ENCODE assay signal across 8 mouse cellular contexts in the genomic region with DNA sequence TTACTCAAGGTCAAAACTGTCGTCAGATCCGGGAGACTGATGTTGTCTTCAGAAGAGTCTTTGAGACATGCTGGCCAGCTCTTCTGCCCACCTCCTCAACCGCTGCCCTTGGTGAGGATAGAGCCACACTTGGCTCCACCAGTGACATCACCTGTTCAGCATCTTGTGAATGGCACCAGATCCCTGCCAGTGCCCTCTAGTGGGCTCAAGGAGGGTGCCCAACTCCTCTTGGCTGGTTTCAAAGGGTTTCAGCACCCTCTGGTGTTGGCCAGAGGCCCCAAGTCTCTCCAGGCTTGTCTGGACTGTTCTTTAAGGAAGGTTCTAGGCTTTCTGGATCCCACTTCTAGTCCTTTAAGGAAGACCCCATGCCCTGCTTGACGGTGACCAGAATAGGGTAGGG. TPM values are rescaled to one million over a fixed set of nuclear protein-coding genes. Genes with fewer than 3 reads are reported as not detected.
DNase-seq lines count a peak whose midpoint lies in the region; ATAC-seq and TF ChIP-seq lines count a peak whose summit lies in the region.

No protein-coding gene starts in this region.

- whole genome bisulfite sequencing in cerebellum, adult 2 months: 40% methylated on average over 4 of the region's 4 CpGs
- 46% methylated on average over 4 of the region's 4 CpGs for WGBS in midbrain, embryonic 11.5 days
- 52% methylated on average over 4 of the region's 4 CpGs for WGBS in midbrain, embryonic 13.5 days
- WGBS in limb, embryonic 10.5 days: 54% methylated on average over 4 of the region's 4 CpGs

- no peak overlapping the region for H3K4me3 ChIP-seq in cerebellum, adult 2 months (replicated peaks; ENCODE audit: insufficient read depth, low read depth, low read length)
- H3K4me3 ChIP-seq in midbrain, embryonic 11.5 days (ENCODE audit: low read depth, low read length): no peak overlapping the region
- H3K4me3 ChIP-seq in midbrain, embryonic 13.5 days (replicated peaks): no peak overlapping the region
- no peak overlapping the region for H3K4me3 ChIP-seq in limb, embryonic 10.5 days

- no peak for TF ChIP-seq POLR2A in cerebellum, adult 2 months (IDR thresholded peaks at IDR 0.05; ENCODE audit: borderline replicate concordance, insufficient read depth, low read length)
- no peak for TF ChIP-seq POLR2A in brain, embryonic 14.5 days (IDR thresholded peaks at IDR 0.05; ENCODE audit: borderline replicate concordance, extremely low read depth, insufficient read depth, insufficient read length, poor library complexity, severe bottlenecking)

- no peaks in the 10 kb centered on the region for H3K4me1 ChIP-seq in cerebellum, adult 2 months (ENCODE audit: control insufficient read depth, insufficient read depth, low read length)
- no peaks in the 10 kb centered on the region for H3K4me1 ChIP-seq in midbrain, embryonic 11.5 days (ENCODE audit: control insufficient read depth, insufficient read depth, low read length)
- peaks cover 9% of the 10 kb centered on the region for H3K4me1 ChIP-seq in midbrain, embryonic 13.5 days (replicated peaks)
- peaks cover 6% of the 10 kb centered on the region; the same call in 1 of the 2 replicates for H3K4me1 ChIP-seq in limb, embryonic 10.5 days

- no peak overlapping the region for H3K9ac ChIP-seq in midbrain, embryonic 11.5 days (ENCODE audit: low read length)
- H3K9ac ChIP-seq in midbrain, embryonic 13.5 days (replicated peaks): no peak overlapping the region

- H3K4me2 ChIP-seq in midbrain, embryonic 11.5 days: no peak overlapping the region
- H3K4me2 ChIP-seq in midbrain, embryonic 13.5 days (replicated peaks): no peak overlapping the region

- ATAC-seq in midbrain, embryonic 11.5 days (ENCODE audit: low FRiP score): no peak
- no peak for ATAC-seq in midbrain, embryonic 13.5 days

- no peak for DNase-seq in cerebellum, adult 2 months
- DNase-seq in cerebellum, adult 9-11 months: no peak
- peak; percentile 83 for DNase-seq in midbrain, embryonic 11.5 days (ENCODE audit: low spot score, missing footprints)
- DNase-seq in brain, embryonic 14.5 days (ENCODE audit: low read depth): peak; percentile 69
- peak; percentile 71 to 82 for DNase-seq in kidney, postnatal 25 days
- DNase-seq in retina, embryonic 14.5 days (ENCODE audit: low spot score): peak; percentile 65
- no peak for DNase-seq in limb, embryonic 10.5 days (ENCODE audit: low spot score)

- peak; percentile 46; the same call in 1 of the 2 replicates for TF ChIP-seq CTCF in cerebellum, adult 2 months (IDR thresholded peaks at IDR 0.05; ENCODE audit: borderline replicate concordance, insufficient read depth, low read depth, low read length)
- TF ChIP-seq CTCF in brain, embryonic 14.5 days (IDR thresholded peaks at IDR 0.05; ENCODE audit: borderline replicate concordance, extremely low read depth, insufficient read depth, insufficient read length): peak; percentile 68

- H3K9me3 ChIP-seq in midbrain, embryonic 11.5 days (ENCODE audit: control insufficient read depth, low read length): no peaks in the 10 kb centered on the region
- H3K9me3 ChIP-seq in midbrain, embryonic 13.5 days: no peaks in the 10 kb centered on the region
- no peaks in the 10 kb centered on the region for H3K9me3 ChIP-seq in limb, embryonic 10.5 days (replicated peaks)

- no peaks in the 10 kb centered on the region; the same call in 1 of the 2 replicates for H3K27me3 ChIP-seq in cerebellum, adult 2 months (ENCODE audit: control insufficient read depth, insufficient read depth, low read length)
- H3K27me3 ChIP-seq in midbrain, embryonic 11.5 days (ENCODE audit: control insufficient read depth, insufficient read depth, low read length): peaks cover 42% of the 10 kb centered on the region
- H3K27me3 ChIP-seq in midbrain, embryonic 13.5 days: peaks cover 64% of the 10 kb centered on the region
- H3K27me3 ChIP-seq in limb, embryonic 10.5 days (ENCODE audit: low read depth, poor library complexity, severe bottlenecking): peaks cover 79% of the 10 kb centered on the region

- no peaks in the 10 kb centered on the region for H3K36me3 ChIP-seq in midbrain, embryonic 11.5 days (ENCODE audit: control insufficient read depth, insufficient read depth, low read length)
- H3K36me3 ChIP-seq in midbrain, embryonic 13.5 days: no peaks in the 10 kb centered on the region
- no peaks in the 10 kb centered on the region for H3K36me3 ChIP-seq in limb, embryonic 10.5 days

- H3K27ac ChIP-seq in cerebellum, adult 2 months (ENCODE audit: insufficient read depth, low read length): no peak overlapping the region
- H3K27ac ChIP-seq in midbrain, embryonic 11.5 days (ENCODE audit: low read depth, low read length): no peak overlapping the region
- no peak overlapping the region for H3K27ac ChIP-seq in midbrain, embryonic 13.5 days
- H3K27ac ChIP-seq in limb, embryonic 10.5 days: no peak overlapping the region

RNA-seq across cellular contexts. Expression of a gene that starts 11.8 kb away (rescaled TPM):
- polyA plus RNA-seq in cerebellum, adult 2 months (2012; rRNA removed): not detected in 2 replicates
- polyA plus RNA-seq in midbrain, embryonic 11.5 days (2014; fragmentation: Nextera tagmentation; extraction: Ambion mirVana): 0.60 and 0.77 TPM in 2 replicates
- 0.85 and 1.0 TPM in 2 replicates for polyA plus RNA-seq in midbrain, embryonic 13.5 days (2015; fragmentation: Nextera tagmentation; extraction: Ambion mirVana)
- polyA plus RNA-seq in brain, embryonic 14.5 days (2012; rRNA removed): 0.90 and 1.4 TPM in 2 replicates
- polyA plus RNA-seq in limb, embryonic 10.5 days (2016; fragmentation: Nextera tagmentation; extraction: Ambion mirVana): 0.65 TPM in 1 of 2 replicates, not detected in the other

RNA-seq across cellular contexts. Expression of a gene that starts 50.8 kb away (rescaled TPM):
- polyA plus RNA-seq in cerebellum, adult 2 months (2012; rRNA removed): 109 and 110 TPM in 2 replicates
- 7.6 and 9.7 TPM in 2 replicates for polyA plus RNA-seq in midbrain, embryonic 11.5 days (2014; fragmentation: Nextera tagmentation; extraction: Ambion mirVana)
- polyA plus RNA-seq in midbrain, embryonic 13.5 days (2015; fragmentation: Nextera tagmentation; extraction: Ambion mirVana): 10.8 and 14.4 TPM in 2 replicates
- polyA plus RNA-seq in brain, embryonic 14.5 days (2012; rRNA removed): 73.8 and 98.7 TPM in 2 replicates
- polyA plus RNA-seq in limb, embryonic 10.5 days (2016; fragmentation: Nextera tagmentation; extraction: Ambion mirVana): 10.8 and 12.7 TPM in 2 replicates

Comparison
In these comparisons a context has a peak if more than half of its experiments do, and no peak if none do; other contexts are left out.
1. DNase-seq: peak in midbrain, embryonic 11.5 days (single experiment), brain, embryonic 14.5 days (single experiment), kidney, postnatal 25 days (2 of 2) and retina, embryonic 14.5 days (single experiment); none in cerebellum, adult 2 months (0 of 2), cerebellum, adult 9-11 months (single experiment) and limb, embryonic 10.5 days (single experiment).